Mouse (Mus musculus) gastrocnemius, postnatal 4 days (tissue): Measurements from ENCODE around the gene Cmtm8. TPM values are rescaled to one million over a fixed set of nuclear protein-coding genes. Genes with fewer than 3 reads are reported as not detected.

Experiments
- DNase-seq, 2 experiments: peaks; one replicate each; pipeline ENCODE4 v3.0.0; 2021 to 2022; ENCODE audit warnings: low spot score in 2 of 2, mixed read lengths in 2 of 2
- total RNA-seq, 2 experiments: library from RNA; stranded (reverse); gene quantifications; 2 replicates each; pipeline ENCODE4 v1.2.3; 2021

Gene Cmtm8
- total RNA-seq, 2 experiments from 2014 or later: 3.3 to 3.9 TPM

GRCm38 (mm10) chr9:114824166-114824565, 19.8 kb downstream of the Cmtm8 start:
- no peak for DNase-seq

DNA sequence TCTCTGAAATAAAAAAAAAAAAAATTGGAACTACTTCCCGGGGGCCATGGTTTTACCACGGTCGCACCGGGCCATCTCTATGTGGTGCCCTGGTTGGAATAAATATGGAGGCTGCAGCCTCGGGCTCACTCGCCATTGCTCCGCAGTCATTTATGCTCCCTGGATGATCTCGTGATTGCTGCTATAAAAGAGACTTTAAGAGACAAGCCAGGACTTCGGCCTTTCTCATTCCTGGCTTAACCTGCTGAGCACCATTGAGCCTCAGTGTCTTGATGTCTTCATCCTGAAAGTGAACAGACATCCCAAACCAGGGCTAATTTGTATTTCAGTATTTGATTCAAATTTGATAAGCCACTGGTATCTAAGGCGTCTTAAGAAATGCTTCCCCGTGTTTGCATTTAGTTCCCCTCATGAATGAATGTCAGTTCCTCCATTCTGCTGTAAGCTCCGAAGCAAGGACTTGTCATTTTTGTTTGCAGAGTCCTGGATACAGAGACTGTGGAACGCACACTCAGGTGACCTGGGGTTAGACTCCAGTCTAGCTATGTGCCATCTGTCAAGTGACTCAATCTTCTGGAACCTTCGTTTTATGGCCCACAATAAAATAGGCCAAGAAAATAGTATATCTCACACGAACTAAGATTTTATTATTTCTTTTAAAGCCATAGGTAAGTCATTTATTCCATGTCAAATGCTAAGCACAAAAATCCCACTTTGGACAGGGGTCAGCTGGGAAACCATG, 22.2 kb downstream of the Cmtm8 start:
- no peak for DNase-seq

- no peak for DNase-seq
These were observed 25.0 kb downstream of the Cmtm8 start for GRCm38 (mm10) chr9:114818918-114819317.

GRCm38 (mm10) chr9:114817012-114817411, 26.9 kb downstream of the Cmtm8 start:
- DNase-seq: no peak

DNA sequence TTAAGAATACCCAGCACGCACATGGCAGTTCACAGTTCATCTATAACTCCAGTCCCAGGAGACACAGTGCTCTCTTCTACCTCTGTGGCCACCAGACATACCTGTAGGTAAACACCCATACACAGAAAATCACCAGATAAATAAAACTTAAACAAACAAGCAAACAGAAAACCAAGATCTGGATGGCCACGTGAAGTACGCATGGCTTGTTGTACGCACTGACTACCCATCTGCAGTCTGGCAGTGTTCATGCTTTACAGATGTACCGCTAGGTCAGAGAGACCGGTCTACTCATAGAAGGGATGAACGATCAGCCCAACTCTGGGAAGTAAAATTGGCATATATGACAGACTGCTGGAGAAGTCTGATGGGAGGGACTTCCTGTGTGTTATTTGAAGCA, 27.8 kb downstream of the Cmtm8 start:
- no peak for DNase-seq

DNA sequence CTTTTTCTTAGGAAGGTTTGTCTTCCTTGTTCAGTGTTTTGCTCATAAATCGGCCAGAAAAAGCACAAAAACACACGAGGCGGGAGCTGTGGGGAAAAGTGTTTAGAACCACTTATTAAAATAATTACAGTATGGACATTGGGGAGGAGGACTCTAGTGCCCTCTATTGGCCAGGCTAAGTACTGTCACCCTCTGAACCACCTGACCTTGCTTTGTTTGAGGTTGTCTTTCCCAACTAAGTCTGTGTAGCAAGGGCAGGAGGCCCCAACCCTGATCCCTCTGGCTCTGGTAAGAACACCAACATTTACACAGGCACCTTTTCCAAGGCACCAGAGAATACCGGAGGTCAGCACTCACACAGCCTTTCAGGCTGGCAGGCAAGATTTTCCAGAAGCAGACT, 28.6 kb downstream of the Cmtm8 start:
- no peak for DNase-seq

DNA sequence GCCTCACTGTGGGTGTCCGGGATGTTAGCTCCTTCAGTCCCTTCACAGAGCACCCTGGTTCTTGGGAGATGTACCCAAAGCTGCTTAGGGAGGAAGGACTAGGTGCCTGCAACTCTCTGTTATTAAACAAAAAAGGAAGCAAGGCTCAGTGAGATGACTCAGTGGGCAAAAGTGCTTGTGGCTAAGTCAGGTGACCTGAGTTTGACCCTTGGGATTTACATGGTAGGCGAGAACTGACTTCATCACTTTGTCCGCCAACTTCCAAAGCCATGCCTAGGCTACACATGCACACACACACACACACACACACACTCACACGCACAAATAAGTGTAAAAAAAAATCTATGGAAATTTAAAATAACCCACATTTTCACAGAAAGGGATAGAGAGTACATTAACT, 32.0 kb downstream of the Cmtm8 start:
- no peak for DNase-seq

DNA sequence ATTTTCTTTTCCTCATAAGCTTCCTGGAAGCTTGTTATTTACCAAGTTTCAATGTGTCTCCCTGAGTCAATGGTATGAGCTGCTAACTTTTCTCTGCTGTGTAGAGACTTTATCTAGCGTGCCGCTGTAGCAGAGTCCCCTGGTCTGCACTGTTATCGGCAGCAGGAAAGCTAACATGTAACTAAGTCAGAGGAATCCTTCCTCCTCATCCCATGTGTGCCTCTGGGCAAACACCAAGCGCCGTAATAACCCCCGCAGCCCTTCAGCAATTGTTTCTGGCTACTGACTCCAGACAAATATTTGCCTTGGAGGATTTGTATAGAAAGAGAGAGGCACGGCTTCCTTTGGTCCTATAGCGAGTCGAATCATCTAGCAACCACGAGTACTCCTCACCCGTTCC, 33.1 kb downstream of the Cmtm8 start:
- no peak for DNase-seq

DNA sequence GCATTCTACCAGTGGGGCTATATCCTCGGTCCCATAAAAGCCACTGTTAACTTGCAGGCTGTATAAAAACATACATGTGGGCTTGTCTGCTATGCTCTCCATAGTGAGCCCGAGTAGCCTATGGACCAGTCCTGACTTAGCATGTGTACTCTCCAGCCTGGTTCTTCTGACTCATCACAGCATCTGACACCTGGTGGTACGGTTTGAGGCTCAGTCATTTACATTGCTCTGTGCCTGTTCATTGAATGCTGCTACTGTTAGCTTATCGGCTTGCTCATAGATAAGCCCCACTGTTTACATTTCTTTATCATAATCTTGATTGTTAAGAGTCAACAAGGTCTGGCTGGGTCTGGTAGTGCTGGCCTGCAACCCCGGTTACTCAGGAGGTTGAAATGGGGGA, 35.3 kb downstream of the Cmtm8 start:
- no peak for DNase-seq

GRCm38 (mm10) chr9:114807261-114807660, 36.7 kb downstream of the Cmtm8 start:
- DNase-seq: no peak

DNA sequence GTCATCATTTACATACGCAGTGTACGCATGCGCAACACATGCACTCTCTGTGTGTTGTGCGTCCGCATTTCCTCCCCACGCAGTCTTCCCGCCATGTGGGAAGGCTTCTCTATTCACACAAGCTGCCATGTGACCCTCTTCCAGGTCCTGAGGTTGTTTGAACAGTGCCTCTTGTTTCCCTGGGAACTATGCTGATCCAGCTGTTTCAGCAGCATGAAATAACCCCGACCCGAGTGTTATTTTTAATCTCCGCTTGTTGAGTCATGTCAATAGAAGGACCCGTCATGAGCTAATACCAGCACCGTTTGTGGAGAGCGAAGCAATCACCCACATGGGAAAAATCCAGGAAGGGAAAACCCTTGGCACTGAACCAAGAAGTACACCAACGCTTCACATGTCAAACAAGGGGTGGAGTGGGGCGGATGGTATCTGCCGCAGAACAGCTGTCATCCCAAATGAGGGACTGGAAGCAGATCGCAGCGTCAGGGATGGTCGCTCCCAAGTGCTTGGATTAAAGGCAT, 38.7 kb downstream of the Cmtm8 start:
- DNase-seq: peak in 1 of 2 experiments; percentile 18

DNA sequence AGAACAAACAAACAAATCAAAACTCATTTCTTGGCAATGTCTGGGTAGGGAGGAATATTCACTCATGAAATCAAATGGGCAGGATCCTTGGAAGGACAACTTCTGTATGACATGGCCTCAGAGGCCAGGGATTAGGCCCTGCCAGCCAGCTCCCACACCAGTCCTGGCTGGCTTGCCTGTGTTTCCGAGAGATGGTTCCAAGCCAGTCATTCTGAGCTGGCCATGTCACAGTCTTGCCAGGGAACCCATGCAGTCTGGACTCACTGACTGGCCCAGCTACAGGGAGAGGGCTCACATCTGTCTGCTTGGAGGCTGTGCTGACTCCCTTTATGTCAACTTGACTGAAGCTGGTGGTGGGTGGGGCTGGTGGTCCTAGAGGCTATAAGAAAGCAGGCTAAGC, 41.8 kb downstream of the Cmtm8 start:
- no peak for DNase-seq

DNA sequence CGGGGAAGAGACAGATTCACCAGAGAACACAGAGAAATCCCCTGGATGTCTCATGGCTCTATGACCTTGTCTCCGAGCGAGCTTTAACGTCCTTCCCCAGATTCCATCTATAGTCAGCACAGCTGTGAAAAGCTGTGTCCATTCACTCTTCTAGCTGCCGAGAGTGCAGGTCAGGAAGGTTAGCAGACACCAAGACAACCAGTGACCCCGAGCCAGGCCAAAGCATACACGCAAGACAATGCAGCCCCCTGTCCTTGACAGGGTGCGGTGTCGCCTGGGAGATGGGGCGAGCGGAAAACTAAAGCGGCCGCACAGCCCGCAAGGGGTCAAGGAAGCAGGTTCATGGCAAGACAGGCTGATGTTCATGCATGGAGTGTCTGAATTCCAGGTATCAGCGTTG, 42.7 kb downstream of the Cmtm8 start:
- DNase-seq: no peak

- DNase-seq: no peak
These were observed 44.4 kb downstream of the Cmtm8 start for GRCm38 (mm10) chr9:114799498-114800107.

DNA sequence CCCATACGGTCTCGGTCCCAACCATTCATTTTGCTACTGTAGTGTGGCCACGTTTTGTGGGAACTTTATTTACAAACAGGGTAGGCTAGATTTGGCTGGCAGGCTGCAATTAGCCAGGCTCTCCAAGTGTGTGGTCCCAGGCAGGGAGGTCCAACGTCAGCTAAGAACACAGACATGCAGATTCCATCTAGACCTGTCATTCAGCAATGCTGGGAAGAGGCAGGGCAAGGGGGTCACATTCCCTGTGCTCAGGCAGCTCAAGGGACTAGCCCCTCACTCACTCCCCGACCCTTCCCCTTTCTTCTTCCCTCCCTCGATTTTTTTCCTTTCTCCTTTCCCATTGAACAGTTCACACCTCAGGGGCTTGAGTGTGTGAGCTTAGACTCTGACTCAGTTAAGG, 45.1 kb downstream of the Cmtm8 start:
- DNase-seq: no peak

DNA sequence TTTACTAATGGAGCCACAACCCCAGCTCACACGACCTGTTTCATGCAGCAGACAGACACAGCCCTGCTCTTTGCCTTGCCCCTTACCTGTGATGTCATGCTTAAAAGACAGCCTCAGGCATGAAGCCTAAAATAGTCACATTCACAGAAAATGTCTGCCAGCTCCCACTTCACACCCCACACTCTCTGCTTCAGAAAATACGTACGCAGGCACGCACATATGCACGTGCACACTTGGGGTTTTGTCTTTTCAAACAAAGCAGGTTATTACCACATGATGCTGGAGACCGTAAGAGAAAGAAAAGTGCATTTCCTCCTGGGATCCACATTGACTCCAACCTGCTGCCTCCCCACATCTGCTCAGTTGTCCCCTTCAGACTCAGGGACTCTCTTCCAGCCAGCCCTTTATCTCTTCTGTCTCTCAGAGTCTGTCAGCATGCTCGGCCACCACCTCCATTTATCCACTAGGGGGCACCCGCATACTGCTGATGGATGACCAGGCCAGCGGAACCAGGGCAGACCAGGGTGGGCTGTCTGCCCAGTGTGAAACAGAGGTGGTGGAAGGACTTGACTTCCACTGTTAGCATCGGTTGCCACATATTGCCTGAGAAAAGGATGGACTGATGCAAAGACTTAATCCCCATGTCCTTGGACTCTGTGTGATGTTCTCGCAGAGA, 46.5 kb downstream of the Cmtm8 start:
- DNase-seq: peak; percentile 81 to 85

DNA sequence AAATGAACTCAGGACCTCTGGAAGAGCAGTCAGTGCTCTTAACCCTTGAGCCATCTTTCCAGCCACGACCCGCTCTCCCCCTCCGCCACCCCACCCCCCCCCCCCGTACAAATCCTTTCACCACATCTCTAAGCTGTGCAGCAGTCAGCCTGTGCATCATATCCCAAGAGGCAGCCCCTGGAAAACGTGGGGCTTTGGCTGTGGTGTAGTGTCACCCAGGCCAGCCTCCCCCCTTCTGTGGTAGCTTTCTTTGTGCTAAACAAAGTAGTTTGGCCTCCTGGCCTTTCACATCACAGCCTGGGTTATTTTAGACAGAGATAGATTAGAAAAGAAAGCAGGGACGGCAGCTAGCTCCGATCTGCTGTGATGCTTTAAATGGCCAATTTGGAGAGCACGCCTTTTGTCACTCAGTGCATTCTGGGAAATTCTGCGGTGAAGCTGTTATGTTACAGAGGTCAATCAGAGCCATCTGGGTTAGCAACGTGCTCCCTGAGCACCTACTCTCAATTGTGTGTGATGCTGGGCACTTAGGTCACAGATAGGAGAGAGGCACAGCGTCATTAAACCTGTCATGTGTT, 47.4 kb downstream of the Cmtm8 start:
- DNase-seq: no peak

DNA sequence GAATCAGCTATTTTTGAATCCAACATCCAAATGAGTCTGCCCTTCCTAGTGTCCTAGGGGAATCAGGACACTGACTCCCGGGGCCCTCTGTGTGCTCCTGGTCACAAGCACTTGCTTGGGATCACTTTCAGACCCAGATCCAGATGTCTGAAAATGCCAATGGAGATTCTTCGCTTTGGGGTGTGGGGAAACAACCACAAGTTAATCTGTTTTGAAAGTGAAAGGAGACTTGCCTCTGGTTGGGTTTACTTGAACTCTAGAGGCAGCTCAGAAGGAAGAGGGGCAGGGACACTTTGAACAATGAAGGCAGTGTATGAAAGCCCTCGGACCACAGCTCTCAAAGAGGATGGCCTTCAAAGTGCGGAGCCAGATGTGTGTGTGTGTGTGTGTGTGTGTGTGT, 49.5 kb downstream of the Cmtm8 start:
- no peak for DNase-seq

DNA sequence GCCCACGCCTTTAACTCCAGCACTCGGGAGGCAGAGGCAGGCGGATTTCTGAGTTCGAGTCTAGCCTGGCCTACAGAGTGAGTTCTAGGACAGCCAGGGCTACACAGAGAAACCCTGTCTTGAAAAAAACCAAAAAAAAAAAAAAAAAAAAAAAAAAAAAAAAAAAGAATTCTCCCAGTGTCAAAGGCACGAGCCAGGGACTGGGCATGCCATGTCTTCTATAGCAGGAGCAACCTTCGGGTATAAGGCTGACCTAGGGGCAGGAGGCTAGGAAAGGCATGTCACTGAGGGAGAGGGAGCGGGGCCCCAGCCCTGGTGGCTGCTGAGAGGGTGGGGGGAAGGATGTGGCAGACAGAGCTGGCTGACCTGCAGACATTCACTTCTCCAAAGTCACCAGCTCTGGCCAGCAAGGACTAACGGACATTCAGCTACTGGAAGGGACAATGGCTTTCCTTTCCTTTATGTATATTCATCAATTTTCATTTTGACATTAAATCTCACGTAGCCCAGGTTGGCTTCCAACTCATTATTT, 50.1 kb downstream of the Cmtm8 start:
- no peak for DNase-seq

GRCm38 (mm10) chr9:114789989-114790388, 54.0 kb downstream of the Cmtm8 start:
- DNase-seq: no peak

- no peak for DNase-seq
These were observed 54.4 kb downstream of the Cmtm8 start for GRCm38 (mm10) chr9:114789557-114789956.

DNA sequence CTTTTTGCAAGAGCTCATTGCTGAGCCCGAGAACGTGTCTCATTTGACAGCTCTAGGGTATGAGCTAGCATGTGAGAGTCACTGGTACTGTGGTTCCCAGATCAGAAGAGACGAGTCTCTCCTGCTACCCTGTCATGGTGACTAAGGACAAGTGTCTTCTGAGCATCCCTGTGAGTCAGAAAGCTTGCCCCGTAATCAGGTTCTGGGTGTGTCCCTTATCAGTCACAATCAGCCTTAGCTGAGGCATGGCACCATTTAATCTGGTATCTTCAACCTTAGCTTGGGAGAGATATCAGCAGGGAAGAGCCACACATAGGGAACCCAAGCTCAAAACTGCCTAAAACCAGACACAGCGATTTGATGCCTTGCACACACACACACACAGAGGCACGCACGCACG, 55.3 kb downstream of the Cmtm8 start:
- DNase-seq: no peak
